Mouse (Mus musculus) neural tube, embryonic 12.5 days (tissue): ENCODE results near the gene 9030612E09Rik. TPM values are rescaled to one million over a fixed set of nuclear protein-coding genes. Genes with fewer than 3 reads are reported as not detected.

Experiments used
- ATAC-seq: fragments of 200-750 bp; cut with Nextera tagmentation; 2 replicates; pipeline ENCODE4 v1.8.0; 2017; ENCODE audit warnings: low read depth, mild to moderate bottlenecking, moderate TSS enrichment, moderate library complexity; ENCODE audit not compliant: low FRiP score
- H3K27ac ChIP-seq: fragments of 300-500 bp; sonication (generic); 2 replicates; pipeline ENCODE4 v1.5.1; 2016
- H3K27me3 ChIP-seq: fragments of 300-500 bp; sonication (generic); replicated peaks from 2 replicates; pipeline ENCODE4 v1.6.1; 2016; ENCODE audit warnings: mild to moderate bottlenecking
- H3K36me3 ChIP-seq: fragments of 300-500 bp; sonication (generic); 2 replicates; pipeline ENCODE4 v1.6.1; 2016; ENCODE audit warnings: mild to moderate bottlenecking
- H3K4me1 ChIP-seq: fragments of 300-500 bp; sonication (generic); 2 replicates; pipeline ENCODE4 v1.6.1; 2016
- H3K4me2 ChIP-seq: fragments of 300-500 bp; sonication (generic); replicated peaks from 2 replicates; pipeline ENCODE4 v1.6.1; 2016; ENCODE audit warnings: mild to moderate bottlenecking
- H3K4me3 ChIP-seq: fragments of 300-500 bp; sonication (generic); 2 replicates; pipeline ENCODE4 v1.5.1; 2016
- H3K9ac ChIP-seq: fragments of 300-500 bp; sonication (generic); 2 replicates; pipeline ENCODE4 v1.6.1; 2016; ENCODE audit warnings: mild to moderate bottlenecking
- H3K9me3 ChIP-seq: fragments of 300-500 bp; sonication (generic); 2 replicates; pipeline ENCODE4 v1.6.1; 2016; ENCODE audit warnings: mild to moderate bottlenecking
- WGBS: fragments of 180-500 bp; shearing (Covaris S2); methylation state at CpG from one replicate; pipeline ENCODE4 v1.1.7; 2016; 5-methylcytosine and 5-hydroxymethylcytosine counted together
- polyA plus RNA-seq: library from polyadenylated mRNA; unstranded; fragments of >200 nt; fragmentation: Nextera tagmentation; extraction: Ambion mirVana; gene quantifications from 2 replicates; pipeline ENCODE4 v1.2.1, GENCODE M21; 2016

9030612E09Rik gene
- polyA plus RNA-seq = 1.9 and 2.5 TPM in 2 replicates

DNA sequence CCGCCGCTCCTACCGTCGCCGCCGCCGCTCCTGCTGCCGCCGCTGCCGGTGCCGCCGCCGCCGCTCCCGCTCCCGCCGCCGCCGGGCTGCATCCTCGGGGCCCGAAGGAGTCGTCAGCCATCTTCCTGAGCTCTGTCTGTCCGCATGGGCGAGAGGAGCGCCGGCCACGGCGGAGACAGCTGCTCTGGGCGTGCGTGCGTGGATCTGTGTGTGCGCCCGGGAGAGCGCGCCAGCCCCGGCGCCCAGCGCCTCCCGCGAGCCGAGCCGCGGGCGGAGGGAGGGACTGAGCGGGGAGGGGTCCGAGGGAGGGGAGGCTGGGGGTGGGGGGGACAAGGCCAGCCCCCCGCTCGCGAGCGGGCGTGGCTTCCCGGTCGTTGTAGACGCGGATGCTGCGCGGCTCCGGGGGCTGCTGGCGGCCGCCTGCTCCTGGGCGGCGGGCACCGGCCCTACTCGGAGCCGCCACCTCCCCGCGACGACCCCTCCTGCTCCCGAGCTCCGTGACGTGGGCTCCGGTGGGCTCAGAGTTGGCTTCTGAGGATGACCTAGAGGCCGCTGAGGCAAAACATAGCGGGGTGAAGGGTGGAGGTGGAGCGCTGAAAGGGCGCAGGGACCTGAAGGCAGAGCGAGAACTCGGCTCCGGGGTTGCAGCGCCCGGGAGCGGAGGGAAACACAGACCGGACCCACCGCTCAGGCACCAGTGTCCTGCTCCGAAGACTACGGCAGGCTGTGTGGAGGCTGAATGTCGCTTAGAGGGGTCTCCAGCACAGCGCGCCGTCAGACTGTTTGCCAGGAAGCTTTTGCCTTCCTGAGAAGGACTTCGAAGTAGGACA is at the start of gene 9030612E09Rik, which contains the start of gene Sobp:
Gene 9030612E09Rik (plus strand): TSS at position 379 of the 830 bp plus-strand sequence.
Gene Sobp (minus strand): TSS at position 205 of the 830 bp plus-strand sequence.
- Histone ChIP-seq H3K27ac (peak within 1 kb of the TSS; percentile 86), H3K4me2 (peak within 1 kb of the TSS; percentile 90), H3K36me3 (no peaks in the 10 kb centered on the region), H3K27me3 (peaks cover 14% of the 10 kb centered on the region; the same call in 1 of the 2 replicates), H3K9ac (peak within 1 kb of the TSS; percentile 94), H3K4me3 (peak within 1 kb of the TSS; percentile 85), H3K4me1 (peaks cover 28% of the 10 kb centered on the region; the same call in 1 of the 2 replicates), H3K9me3 (no peaks in the 10 kb centered on the region)
- peak; percentile 80 for ATAC-seq
- WGBS = under 1% methylated on average over 83 of the region's 91 CpGs

DNA sequence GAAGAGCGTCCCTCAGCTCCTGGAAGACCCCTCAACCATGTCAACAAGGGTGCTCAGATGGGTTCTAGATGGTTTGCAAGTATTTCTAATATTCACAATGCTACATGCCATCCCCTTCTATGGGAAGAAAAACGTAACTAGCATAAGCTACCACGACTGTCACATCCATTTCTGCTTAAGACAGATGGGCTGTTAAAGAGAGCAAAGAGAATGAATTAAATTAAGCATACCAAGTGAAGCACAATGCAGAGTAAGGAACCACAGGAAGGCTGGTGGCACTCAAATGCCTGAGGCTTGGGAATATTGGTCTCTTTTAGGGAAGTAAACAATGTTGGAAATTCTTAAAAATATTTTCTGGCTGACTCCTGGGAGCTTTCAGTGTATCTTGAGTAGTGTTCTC is 45.8 kb upstream of the 9030612E09Rik start:
- H3K4me1 ChIP-seq = peaks cover 9% of the 10 kb centered on the region; the same call in 1 of the 2 replicates
- no peak overlapping the region for H3K27ac ChIP-seq
- 33% methylated on average over 3 of the region's 3 CpGs for WGBS
- ATAC-seq = no peak
- H3K9me3 ChIP-seq = no peaks in the 10 kb centered on the region
- no peak overlapping the region for H3K4me2 ChIP-seq
- no peak overlapping the region for H3K9ac ChIP-seq
- H3K4me3 ChIP-seq = no peak overlapping the region
- H3K36me3 ChIP-seq = peaks cover 3% of the 10 kb centered on the region; the same call in 1 of the 2 replicates
- no peaks in the 10 kb centered on the region for H3K27me3 ChIP-seq

DNA sequence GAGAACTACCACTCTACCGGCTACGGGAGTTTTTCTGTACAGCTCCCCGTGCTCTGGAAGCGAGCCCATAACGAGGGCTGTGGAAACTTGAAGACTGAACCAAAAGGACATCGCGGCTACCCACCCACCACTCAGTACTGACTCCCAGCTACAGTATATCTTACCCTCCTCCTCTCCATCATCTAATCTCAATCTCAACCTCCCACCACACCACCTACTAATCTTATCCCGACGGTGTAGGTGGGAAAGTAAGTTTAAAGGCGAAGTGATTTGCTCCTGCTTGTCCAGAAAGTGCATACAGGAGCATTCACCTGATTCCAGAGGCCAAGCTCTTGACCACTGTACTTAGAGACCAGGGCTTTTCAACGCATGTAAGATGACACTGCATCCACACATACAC is 40.5 kb upstream of the 9030612E09Rik start:
- 92% methylated on average over 11 of the region's 11 CpGs for WGBS
- Histone ChIP-seq H3K9ac (no peak overlapping the region), H3K9me3 (0 out of 2 replicates have a peak, but pooled peaks cover 4% of the 10 kb centered on the region), H3K4me2 (no peak overlapping the region), H3K27ac (no peak overlapping the region), H3K36me3 (no peaks in the 10 kb centered on the region), H3K4me1 (no peaks in the 10 kb centered on the region), H3K4me3 (no peak overlapping the region), H3K27me3 (no peaks in the 10 kb centered on the region)
- no peak for ATAC-seq

DNA sequence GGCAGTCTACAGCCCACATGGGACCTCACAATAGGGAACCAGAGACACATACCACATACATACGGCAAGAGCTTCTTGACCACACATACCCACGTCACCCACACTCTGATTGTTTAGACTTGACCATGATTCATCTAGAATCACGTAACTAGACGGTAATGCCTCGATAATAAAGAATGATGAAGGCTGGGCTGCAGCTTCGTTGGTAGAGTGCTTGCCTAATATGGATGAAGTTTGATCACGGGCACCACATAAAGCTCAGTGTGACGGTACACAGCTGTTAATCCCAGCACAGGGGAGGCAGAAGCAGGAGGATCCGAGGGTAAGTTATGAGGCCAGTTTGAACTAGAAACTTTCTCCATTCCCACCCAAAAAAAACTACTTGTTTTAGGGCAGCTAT is 31.3 kb upstream of the 9030612E09Rik start:
- Histone ChIP-seq H3K9ac (no peak overlapping the region), H3K4me2 (no peak overlapping the region), H3K9me3 (no peaks in the 10 kb centered on the region), H3K27me3 (no peaks in the 10 kb centered on the region), H3K36me3 (no peaks in the 10 kb centered on the region), H3K4me3 (no peak overlapping the region), H3K4me1 (no peaks in the 10 kb centered on the region), H3K27ac (no peak overlapping the region)
- WGBS = 91% methylated on average over 9 of the region's 9 CpGs
- ATAC-seq = no peak

DNA sequence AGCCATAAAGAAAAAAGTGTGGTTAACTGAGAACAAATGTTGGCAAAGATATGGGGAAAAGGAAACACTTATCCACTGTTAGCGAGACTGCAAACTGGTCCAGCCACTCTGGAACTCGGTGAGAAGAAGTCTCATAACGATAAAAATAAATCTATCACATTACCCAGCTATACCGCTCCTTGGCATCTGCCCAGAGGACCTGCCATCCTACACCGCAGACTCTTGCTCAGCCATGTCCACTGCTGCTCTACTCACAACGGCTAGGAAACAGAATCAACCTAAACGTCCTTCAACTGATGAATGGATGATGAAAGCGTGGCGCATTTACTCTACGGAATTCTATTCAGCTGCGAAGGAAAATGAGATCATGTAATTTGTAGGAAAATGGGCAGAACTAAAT is 26.0 kb upstream of the 9030612E09Rik start:
- no peaks in the 10 kb centered on the region; the same call in 1 of the 2 replicates for H3K36me3 ChIP-seq
- no peak overlapping the region for H3K4me3 ChIP-seq
- no peak overlapping the region for H3K9ac ChIP-seq
- H3K4me2 ChIP-seq = no peak overlapping the region
- H3K4me1 ChIP-seq = no peaks in the 10 kb centered on the region
- H3K27ac ChIP-seq = no peak overlapping the region
- no peaks in the 10 kb centered on the region for H3K27me3 ChIP-seq
- 87% methylated on average over 11 of the region's 11 CpGs for WGBS
- H3K9me3 ChIP-seq = no peaks in the 10 kb centered on the region
- ATAC-seq = no peak

DNA sequence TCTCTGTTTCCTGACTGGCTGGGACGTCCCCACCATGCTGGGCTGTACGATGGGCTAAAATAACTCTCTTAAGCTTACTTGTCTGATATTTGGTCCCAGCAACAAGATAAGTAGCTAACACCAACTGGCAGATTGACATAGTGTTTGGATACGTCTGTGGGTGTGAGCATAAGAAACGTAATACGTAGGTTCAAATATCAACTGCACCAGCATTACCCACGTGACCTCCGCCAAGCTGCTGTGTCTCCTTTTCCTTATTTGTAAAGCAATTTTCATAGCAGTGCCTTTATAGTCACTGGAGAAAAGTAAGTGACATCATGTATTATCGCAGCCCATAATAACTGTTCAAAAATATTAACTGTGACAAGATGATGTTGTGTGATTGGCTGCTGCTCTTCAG is 21.9 kb upstream of the 9030612E09Rik start:
- ATAC-seq = no peak
- H3K9me3 ChIP-seq = no peaks in the 10 kb centered on the region
- H3K27me3 ChIP-seq = no peaks in the 10 kb centered on the region
- peaks cover 26% of the 10 kb centered on the region for H3K4me1 ChIP-seq
- H3K9ac ChIP-seq = no peak overlapping the region
- no peak overlapping the region for H3K4me2 ChIP-seq
- H3K27ac ChIP-seq = no peak overlapping the region
- no peak overlapping the region for H3K4me3 ChIP-seq
- no peaks in the 10 kb centered on the region; the same call in 1 of the 2 replicates for H3K36me3 ChIP-seq
- WGBS = 90% methylated on average over 8 of the region's 8 CpGs

DNA sequence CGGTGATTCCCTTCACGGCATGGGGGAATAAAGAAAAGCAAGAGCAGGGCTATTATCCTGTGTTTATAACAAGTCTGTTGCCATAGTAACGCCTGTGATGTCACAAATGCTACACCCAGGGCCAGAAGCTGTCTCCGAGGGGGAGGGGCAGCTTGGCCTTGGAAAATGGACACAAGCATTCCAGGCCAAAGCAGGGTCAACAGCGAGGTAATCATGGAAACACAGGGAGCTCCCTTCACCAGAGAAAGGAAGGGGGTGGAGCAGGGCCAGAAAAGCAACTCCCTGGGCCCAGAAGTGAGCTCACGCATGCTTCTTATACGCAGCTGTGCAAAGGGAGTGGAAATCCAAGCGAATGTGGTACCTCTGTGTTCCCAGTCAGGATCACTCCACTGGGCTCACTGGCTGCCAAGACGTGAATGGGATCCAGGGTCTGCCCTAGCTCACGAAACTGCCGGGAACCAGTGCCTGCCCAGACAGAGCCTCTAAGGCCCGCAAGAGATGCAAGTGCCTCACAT is 19.4 kb upstream of the 9030612E09Rik start:
- H3K36me3 ChIP-seq = no peaks in the 10 kb centered on the region; the same call in 1 of the 2 replicates
- no peaks in the 10 kb centered on the region for H3K9me3 ChIP-seq
- no peak overlapping the region for H3K4me3 ChIP-seq
- 10% methylated on average over 12 of the region's 12 CpGs for WGBS
- peak; percentile 90 for ATAC-seq
- H3K4me1 ChIP-seq = peaks cover 26% of the 10 kb centered on the region
- H3K27me3 ChIP-seq = no peaks in the 10 kb centered on the region
- H3K4me2 ChIP-seq = peak overlapping the region; percentile 41
- no peak overlapping the region for H3K27ac ChIP-seq
- no peak overlapping the region for H3K9ac ChIP-seq

DNA sequence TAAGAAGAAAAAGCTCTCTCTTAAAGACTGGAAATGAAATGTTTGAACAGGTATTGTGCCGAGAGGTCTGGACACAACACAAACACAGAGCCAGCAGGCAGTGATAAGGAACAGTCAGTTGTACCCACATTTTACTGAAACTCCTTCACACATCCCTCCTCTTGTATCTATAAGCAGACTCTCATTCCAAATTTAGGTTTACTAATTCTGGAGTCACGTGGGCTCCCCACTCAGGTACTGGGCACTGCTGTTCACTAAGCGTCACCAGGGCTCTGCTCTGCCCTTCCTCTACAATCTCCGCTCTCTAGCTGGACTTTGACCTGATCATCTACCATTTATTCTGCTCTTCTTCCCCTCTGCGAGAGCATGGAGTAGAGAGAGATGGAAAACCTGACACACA is 15.6 kb upstream of the 9030612E09Rik start:
- WGBS = 86% methylated on average over 5 of the region's 5 CpGs

DNA sequence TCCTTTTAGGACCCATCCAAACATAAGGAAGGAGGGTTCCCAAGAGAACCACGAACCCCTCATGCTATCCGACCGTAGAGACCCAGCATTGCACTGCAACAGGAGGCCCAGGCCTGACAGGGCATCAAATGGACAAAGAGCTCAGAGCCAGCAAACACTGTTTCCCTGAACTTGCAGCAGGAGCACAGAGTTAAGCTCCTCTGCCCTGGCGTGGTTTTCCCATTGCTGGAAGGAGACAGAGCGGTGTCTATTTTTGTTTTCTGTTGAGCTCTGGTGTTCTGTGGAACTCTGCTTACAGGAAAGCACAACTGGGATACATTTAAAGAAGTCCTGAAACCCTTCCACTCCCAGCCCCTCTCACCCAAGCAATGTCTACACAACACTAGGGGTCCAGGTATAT is 15.2 kb upstream of the 9030612E09Rik start:
- no peak overlapping the region for H3K27ac ChIP-seq
- no peak overlapping the region for H3K9ac ChIP-seq
- peaks cover 6% of the 10 kb centered on the region; the same call in 1 of the 2 replicates for H3K9me3 ChIP-seq
- no peaks in the 10 kb centered on the region for H3K36me3 ChIP-seq
- 77% methylated on average over 5 of the region's 5 CpGs for WGBS
- peaks cover 18% of the 10 kb centered on the region for H3K4me1 ChIP-seq
- no peak overlapping the region for H3K4me2 ChIP-seq
- H3K27me3 ChIP-seq = no peaks in the 10 kb centered on the region
- ATAC-seq = no peak
- H3K4me3 ChIP-seq = no peak overlapping the region

More for the DNA sequence above, 15.6 kb upstream of the 9030612E09Rik start:
- H3K9me3 ChIP-seq = peaks cover 6% of the 10 kb centered on the region; the same call in 1 of the 2 replicates
- peaks cover 22% of the 10 kb centered on the region for H3K4me1 ChIP-seq
- H3K36me3 ChIP-seq = no peaks in the 10 kb centered on the region
- H3K27ac ChIP-seq = no peak overlapping the region
- H3K27me3 ChIP-seq = no peaks in the 10 kb centered on the region
- no peak overlapping the region for H3K4me2 ChIP-seq
- no peak overlapping the region for H3K9ac ChIP-seq
- ATAC-seq = no peak
- H3K4me3 ChIP-seq = no peak overlapping the region

DNA sequence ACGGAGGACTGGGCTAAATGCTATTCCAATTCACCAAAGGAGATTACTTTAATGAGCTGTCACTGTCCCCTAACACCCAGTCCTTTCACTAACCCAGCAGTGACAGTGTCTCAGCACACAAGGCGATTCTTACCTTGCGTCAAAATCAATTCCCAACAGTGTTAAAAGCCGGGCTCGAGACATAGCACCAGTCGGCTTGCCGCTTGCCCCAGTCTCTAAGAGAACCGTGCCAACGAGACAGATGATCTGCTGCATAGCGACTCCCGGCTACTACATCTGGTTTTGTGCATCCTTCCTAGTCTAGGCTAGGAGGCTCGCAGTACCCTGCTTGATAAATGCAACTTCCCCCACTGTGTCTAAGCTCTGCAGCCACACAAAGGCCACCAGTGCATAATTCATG is 12.2 kb upstream of the 9030612E09Rik start:
- Histone ChIP-seq H3K9me3 (peaks cover 6% of the 10 kb centered on the region; the same call in 1 of the 2 replicates), H3K4me1 (0 out of 2 replicates have a peak, but pooled peaks cover 2% of the 10 kb centered on the region), H3K4me2 (peak overlapping the region; percentile 29; the same call in 1 of the 2 replicates), H3K27ac (no peak overlapping the region), H3K27me3 (no peaks in the 10 kb centered on the region), H3K36me3 (no peaks in the 10 kb centered on the region; the same call in 1 of the 2 replicates), H3K9ac (no peak overlapping the region), H3K4me3 (no peak overlapping the region)
- 62% methylated on average over 12 of the region's 12 CpGs for WGBS
- ATAC-seq = no peak

DNA sequence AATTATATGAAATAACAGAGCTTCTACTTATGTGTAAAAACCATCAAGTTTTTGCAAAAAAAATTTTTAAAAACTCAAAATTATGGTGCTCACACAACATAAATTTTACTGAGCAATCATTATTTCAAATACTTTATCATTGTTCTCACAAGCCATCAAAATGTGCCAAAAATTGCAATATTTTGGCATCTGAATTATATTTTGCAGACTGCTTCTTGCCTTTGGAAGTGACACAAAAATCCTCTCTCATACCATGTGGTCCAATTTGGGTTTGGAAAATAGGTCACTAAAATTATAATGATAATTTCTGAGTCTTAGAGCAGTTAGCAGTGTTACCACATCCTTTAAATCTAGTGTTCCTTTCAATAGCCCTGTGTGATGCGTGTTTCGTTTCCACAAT is 10.1 kb upstream of the 9030612E09Rik start:
- H3K4me1 ChIP-seq = 0 out of 2 replicates have a peak, but pooled peaks cover 10% of the 10 kb centered on the region
- H3K4me3 ChIP-seq = no peak overlapping the region
- WGBS = 95% methylated on average over 2 of the region's 2 CpGs
- no peak overlapping the region for H3K4me2 ChIP-seq
- ATAC-seq = no peak
- no peaks in the 10 kb centered on the region for H3K27me3 ChIP-seq
- no peak overlapping the region for H3K27ac ChIP-seq
- H3K9ac ChIP-seq = no peak overlapping the region
- H3K9me3 ChIP-seq = peaks cover 6% of the 10 kb centered on the region; the same call in 1 of the 2 replicates
- no peaks in the 10 kb centered on the region; the same call in 1 of the 2 replicates for H3K36me3 ChIP-seq

DNA sequence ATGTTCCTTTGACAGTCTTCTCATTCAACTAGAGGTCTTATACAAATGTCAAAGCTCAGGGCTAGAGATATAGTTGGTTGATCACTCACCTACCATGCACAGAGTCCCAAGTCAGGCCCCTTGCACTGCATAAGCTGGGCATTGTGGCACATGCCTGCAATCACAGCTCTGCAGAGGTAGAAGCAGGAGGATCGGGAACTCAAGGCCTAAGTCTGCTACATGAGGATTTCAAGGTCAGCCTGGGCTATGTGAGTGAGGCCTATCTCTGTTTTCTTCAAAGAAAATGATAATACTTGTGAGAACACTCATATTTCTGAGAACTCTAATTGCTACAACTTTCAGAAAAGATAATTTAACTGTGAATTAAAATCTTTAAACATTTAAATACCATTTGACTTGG is 8.4 kb upstream of the 9030612E09Rik start:
- Histone ChIP-seq H3K9ac (no peak overlapping the region), H3K4me1 (peaks cover 17% of the 10 kb centered on the region; the same call in 1 of the 2 replicates), H3K36me3 (no peaks in the 10 kb centered on the region; the same call in 1 of the 2 replicates), H3K9me3 (peaks cover 6% of the 10 kb centered on the region; the same call in 1 of the 2 replicates), H3K27me3 (no peaks in the 10 kb centered on the region), H3K4me2 (no peak overlapping the region), H3K4me3 (no peak overlapping the region), H3K27ac (no peak overlapping the region)
- ATAC-seq = no peak
- WGBS = 90% methylated on average over 1 of the region's 1 CpGs
